Mouse (Mus musculus) embryonic facial prominence, embryonic 15.5 days (tissue): ENCODE data around the gene Ank3. TPM values are rescaled to one million over a fixed set of nuclear protein-coding genes. Genes with fewer than 3 reads are reported as not detected.

Experiments
- ATAC-seq: fragments of 200-750 bp; cut with Nextera tagmentation; 2 replicates; pipeline ENCODE4 v1.8.0; 2017; ENCODE audit warnings: low read depth, moderate TSS enrichment; ENCODE audit not compliant: insufficient number of reproducible peaks, low FRiP score, low TSS enrichment
- H3K27ac ChIP-seq: fragments of 300-500 bp; sonication (generic); replicated peaks from 2 replicates; pipeline ENCODE4 v1.5.1; 2015; ENCODE audit warnings: mild to moderate bottlenecking, inconsistent platforms
- H3K27me3 ChIP-seq: fragments of 300-500 bp; sonication (generic); 2 replicates; pipeline ENCODE4 v1.6.1; 2015; ENCODE audit warnings: inconsistent platforms
- H3K36me3 ChIP-seq: fragments of 300-500 bp; sonication (generic); 2 replicates; pipeline ENCODE4 v1.6.1; 2015; ENCODE audit warnings: mild to moderate bottlenecking, inconsistent platforms
- H3K4me1 ChIP-seq: fragments of 300-500 bp; sonication (generic); 2 replicates; pipeline ENCODE4 v1.6.1; 2015; ENCODE audit warnings: inconsistent platforms
- H3K4me2 ChIP-seq: fragments of 300-500 bp; sonication (generic); replicated peaks from 2 replicates; pipeline ENCODE4 v1.6.1; 2015; ENCODE audit warnings: mild to moderate bottlenecking, inconsistent platforms
- H3K4me3 ChIP-seq: fragments of 300-500 bp; sonication (generic); replicated peaks from 2 replicates; pipeline ENCODE4 v1.5.1; 2015; ENCODE audit warnings: mild to moderate bottlenecking, inconsistent platforms
- H3K9ac ChIP-seq: fragments of 300-500 bp; sonication (generic); 2 replicates; pipeline ENCODE4 v1.6.1; 2015; ENCODE audit warnings: inconsistent platforms
- H3K9me3 ChIP-seq: fragments of 300-500 bp; sonication (generic); replicated peaks from 2 replicates; pipeline ENCODE4 v1.6.1; 2016; ENCODE audit warnings: inconsistent platforms
- WGBS: fragments of 180-500 bp; shearing (Covaris S2); methylation state at CpG from one replicate; pipeline ENCODE4 v1.1.7; 2015; 5-methylcytosine and 5-hydroxymethylcytosine counted together
- polyA plus RNA-seq: library from polyadenylated mRNA; unstranded; fragments of >200 nt; fragmentation: Nextera tagmentation; extraction: Ambion mirVana; gene quantifications from 2 replicates; pipeline ENCODE4 v1.2.1, GENCODE M21; 2015

The Ank3 gene
- polyA plus RNA-seq, 1 experiment from 2014 or later: 24.3 TPM

DNA sequence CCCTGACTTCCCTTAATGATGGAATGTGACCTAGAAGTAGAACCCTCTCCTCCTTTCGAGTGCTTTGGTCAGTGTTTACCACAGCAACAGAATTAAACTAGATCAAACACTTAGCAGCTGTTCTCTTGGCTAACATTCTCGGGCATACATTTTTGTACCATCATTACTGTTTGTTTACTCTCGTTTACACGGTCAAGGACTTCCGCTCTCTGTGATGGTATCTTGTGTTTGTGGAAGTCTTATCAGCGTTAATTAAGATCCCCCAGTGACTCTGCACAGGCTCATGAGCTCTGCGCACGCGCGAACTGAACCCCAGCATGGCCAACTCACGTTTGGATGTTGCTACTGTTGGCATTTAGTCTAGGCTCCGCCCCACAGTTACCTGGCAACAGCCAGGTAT lies 16.3 kb downstream of the Ank3 start:
- ATAC-seq: no peak
- Histone ChIP-seq H3K9ac (no peak overlapping the region), H3K27ac (no peak overlapping the region), H3K9me3 (no peaks in the 10 kb centered on the region), H3K4me1 (no peaks in the 10 kb centered on the region), H3K4me3 (no peak overlapping the region), H3K27me3 (no peaks in the 10 kb centered on the region), H3K36me3 (no peaks in the 10 kb centered on the region), H3K4me2 (no peak overlapping the region)
- 63% methylated on average over 12 of the region's 12 CpGs for WGBS

DNA sequence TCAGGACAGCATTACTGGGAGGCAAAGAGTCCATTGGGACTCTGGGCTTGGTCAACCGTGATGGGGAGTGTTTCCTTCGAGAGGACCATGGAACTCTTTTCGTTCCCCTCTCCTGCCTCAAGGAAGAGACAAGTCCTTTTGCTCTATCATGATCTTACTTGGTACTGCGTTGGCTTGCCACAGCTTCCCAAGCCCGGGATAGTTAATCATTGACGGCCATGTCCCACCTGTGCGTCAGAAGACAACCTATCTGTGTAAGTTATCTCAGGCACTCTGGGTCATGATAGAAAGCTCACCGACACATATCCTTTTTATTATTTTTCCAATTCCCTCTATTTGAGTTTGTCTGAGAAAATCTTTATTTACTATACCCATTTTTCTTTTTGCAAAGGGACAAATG lies 20.1 kb downstream of the Ank3 start:
- Histone ChIP-seq H3K9ac (no peak overlapping the region), H3K4me1 (no peaks in the 10 kb centered on the region), H3K4me2 (no peak overlapping the region), H3K9me3 (no peaks in the 10 kb centered on the region), H3K36me3 (no peaks in the 10 kb centered on the region), H3K27ac (no peak overlapping the region), H3K4me3 (no peak overlapping the region), H3K27me3 (no peaks in the 10 kb centered on the region)
- 85% methylated on average over 8 of the region's 8 CpGs for WGBS
- ATAC-seq: no peak

DNA sequence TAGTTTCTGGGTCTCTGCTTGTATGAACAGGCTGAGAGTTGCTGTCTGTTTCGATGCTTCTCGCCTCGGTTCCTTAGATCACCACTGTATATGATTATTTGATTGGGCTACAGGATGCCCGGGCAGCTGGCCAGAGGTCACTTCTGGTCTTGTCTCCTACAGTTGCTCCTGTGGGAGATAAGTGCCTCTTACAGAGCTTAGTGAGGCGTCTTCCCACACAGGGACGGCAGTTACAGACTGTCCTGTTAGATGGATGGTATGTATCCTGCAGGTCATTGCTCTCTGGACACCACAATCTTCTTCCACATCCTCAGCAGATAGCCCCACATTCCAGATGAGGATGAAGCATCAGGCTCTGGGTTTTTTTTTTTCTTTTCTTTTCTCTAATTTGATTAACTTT lies 21.7 kb downstream of the Ank3 start:
- Histone ChIP-seq H3K36me3 (no peaks in the 10 kb centered on the region), H3K4me1 (no peaks in the 10 kb centered on the region), H3K9ac (no peak overlapping the region), H3K4me3 (no peak overlapping the region), H3K4me2 (no peak overlapping the region), H3K27me3 (no peaks in the 10 kb centered on the region), H3K9me3 (no peaks in the 10 kb centered on the region), H3K27ac (no peak overlapping the region)
- 78% methylated on average over 6 of the region's 6 CpGs for WGBS
- no peak for ATAC-seq

DNA sequence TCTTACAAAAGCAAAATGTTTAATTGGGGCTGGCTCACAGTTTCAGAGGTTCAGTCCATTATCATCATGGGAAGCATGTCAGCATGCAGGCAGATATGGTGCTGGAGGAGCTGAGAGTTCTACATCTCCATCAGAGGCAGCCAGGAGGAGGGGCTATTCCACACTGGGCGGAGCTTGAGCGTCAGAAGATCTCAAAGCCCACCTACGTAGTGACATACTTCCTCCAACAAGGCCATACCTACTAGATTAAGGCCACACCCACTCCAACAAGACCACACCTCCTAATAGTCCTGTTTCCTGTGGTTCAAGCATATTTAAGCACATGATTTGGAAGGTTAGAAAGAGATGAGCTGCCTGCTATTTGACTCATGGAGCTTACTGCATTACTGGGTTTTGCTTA lies 25.5 kb downstream of the Ank3 start:
- Histone ChIP-seq H3K9ac (no peak overlapping the region), H3K4me2 (no peak overlapping the region), H3K4me1 (no peaks in the 10 kb centered on the region), H3K4me3 (no peak overlapping the region), H3K9me3 (no peaks in the 10 kb centered on the region), H3K27ac (no peak overlapping the region), H3K36me3 (no peaks in the 10 kb centered on the region), H3K27me3 (no peaks in the 10 kb centered on the region)
- ATAC-seq: no peak
- WGBS: 88% methylated on average over 3 of the region's 3 CpGs

DNA sequence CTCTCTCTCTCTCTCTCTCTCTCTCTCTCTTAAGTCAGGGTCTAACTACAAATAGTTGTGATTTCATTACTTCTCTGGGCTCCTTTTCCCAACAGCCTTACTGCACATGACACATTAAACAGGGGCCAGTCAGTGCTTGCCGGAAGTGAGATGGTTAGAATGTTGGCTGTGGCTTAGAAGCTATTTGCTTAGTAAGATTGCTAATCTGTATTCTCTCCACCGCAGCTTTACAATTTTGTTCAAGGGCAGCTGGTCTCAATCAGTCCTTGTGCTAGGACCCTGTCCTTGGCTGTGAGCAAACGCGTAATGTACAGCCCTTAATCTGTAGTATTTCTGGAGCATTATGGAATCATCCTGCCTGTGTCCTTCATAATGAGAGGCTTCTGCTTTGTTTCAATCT lies 31.6 kb downstream of the Ank3 start:
- ATAC-seq: no peak
- H3K9ac ChIP-seq: no peak overlapping the region
- no peak overlapping the region for H3K27ac ChIP-seq
- H3K27me3 ChIP-seq: no peaks in the 10 kb centered on the region
- H3K4me3 ChIP-seq: no peak overlapping the region
- no peaks in the 10 kb centered on the region for H3K36me3 ChIP-seq
- H3K9me3 ChIP-seq: no peaks in the 10 kb centered on the region
- H3K4me1 ChIP-seq: no peaks in the 10 kb centered on the region
- WGBS: 53% methylated on average over 4 of the region's 4 CpGs
- no peak overlapping the region for H3K4me2 ChIP-seq

DNA sequence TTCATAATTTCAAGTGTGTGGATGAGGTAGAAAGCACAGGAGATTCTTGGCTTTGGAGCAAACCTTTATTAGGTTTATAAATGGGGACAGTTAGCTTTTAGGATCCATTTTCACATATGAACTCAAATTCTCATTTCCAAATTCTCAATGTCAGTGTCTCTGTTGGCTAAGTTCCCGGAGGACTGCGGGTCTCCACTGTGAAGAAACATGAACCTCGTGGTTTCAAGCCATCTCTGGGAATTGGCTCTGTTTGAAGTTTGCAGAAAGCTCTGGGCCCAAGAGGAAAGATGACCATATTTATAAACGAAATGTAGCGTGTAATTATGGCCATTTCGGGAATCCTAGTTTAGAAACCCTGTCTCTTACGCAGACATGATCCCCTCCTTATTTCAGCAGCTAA lies 32.5 kb downstream of the Ank3 start:
- no peaks in the 10 kb centered on the region for H3K9me3 ChIP-seq
- H3K9ac ChIP-seq: no peak overlapping the region
- H3K4me3 ChIP-seq: no peak overlapping the region
- H3K27ac ChIP-seq: no peak overlapping the region
- no peak for ATAC-seq
- no peak overlapping the region for H3K4me2 ChIP-seq
- no peaks in the 10 kb centered on the region for H3K4me1 ChIP-seq
- no peaks in the 10 kb centered on the region for H3K36me3 ChIP-seq
- no peaks in the 10 kb centered on the region for H3K27me3 ChIP-seq
- 48% methylated on average over 7 of the region's 7 CpGs for WGBS

DNA sequence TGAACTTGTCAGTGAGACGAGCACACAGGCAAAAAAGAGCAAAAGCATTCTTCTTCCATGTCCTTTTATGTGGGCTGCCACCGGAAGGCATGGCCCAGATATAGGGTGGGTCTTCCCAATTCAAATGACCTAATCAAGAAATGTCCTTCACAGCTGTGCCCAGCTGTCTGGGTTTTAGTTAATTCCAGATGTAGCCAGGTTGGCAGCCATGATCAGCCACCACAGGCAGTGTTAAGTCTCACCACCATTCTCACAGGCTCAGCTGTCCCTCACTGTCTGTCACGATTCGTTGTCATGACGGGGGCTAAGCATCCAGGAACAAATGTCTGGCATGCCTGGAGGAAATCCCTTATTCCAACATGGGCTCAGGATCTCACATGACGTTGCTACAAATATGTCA lies 36.6 kb downstream of the Ank3 start:
- no peak overlapping the region; the same call in 1 of the 2 replicates for H3K27ac ChIP-seq
- no peaks in the 10 kb centered on the region for H3K4me1 ChIP-seq
- H3K27me3 ChIP-seq: no peaks in the 10 kb centered on the region
- H3K36me3 ChIP-seq: no peaks in the 10 kb centered on the region
- peak; percentile 58; the same call in 1 of the 2 replicates for ATAC-seq
- WGBS: 53% methylated on average over 6 of the region's 6 CpGs
- no peak overlapping the region for H3K4me2 ChIP-seq
- no peaks in the 10 kb centered on the region for H3K9me3 ChIP-seq
- H3K4me3 ChIP-seq: no peak overlapping the region
- H3K9ac ChIP-seq: no peak overlapping the region

DNA sequence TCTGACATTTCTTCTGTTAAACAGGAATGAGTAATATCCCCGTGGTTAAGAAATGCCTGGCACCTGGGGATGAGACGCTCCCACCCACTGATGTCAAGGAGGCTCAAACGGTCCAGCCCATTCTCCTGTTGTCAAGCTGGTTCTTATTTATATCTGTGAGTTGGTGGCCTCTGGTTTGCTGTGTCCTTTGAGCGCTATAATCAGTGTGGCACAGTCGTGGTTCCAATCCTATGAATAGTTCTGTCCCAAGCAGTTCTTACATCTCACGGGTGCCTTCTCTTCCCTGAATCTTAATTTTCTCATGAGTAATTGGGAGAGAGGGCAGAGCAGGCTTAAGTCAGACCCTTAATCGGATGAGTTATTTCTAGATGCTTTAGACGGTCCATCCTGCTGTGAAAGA lies 40.9 kb downstream of the Ank3 start:
- no peaks in the 10 kb centered on the region for H3K27me3 ChIP-seq
- H3K9ac ChIP-seq: no peak overlapping the region
- H3K4me2 ChIP-seq: no peak overlapping the region
- H3K9me3 ChIP-seq: no peaks in the 10 kb centered on the region
- 64% methylated on average over 8 of the region's 8 CpGs for WGBS
- no peak overlapping the region for H3K4me3 ChIP-seq
- H3K36me3 ChIP-seq: no peaks in the 10 kb centered on the region
- ATAC-seq: no peak
- H3K27ac ChIP-seq: no peak overlapping the region
- H3K4me1 ChIP-seq: no peaks in the 10 kb centered on the region

DNA sequence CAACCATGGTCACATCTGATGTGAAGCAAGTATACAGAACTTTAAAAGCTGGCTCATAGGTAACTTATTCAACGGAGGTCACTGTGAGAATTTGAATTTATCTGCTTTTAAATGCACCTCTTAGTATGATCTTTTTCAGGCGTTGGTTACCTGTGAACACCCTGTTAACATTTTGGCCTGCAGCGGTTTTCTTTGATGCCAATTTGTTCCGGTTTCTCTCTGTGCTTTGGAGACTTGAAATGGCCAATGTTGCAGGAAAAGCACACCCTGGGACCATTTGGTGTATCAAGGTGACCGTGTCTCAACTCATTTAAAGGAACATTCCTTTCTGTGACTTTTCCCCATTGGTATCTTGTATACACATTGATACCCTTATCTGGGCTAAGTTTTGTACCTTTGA lies 46.0 kb downstream of the Ank3 start:
- Histone ChIP-seq H3K4me1 (no peaks in the 10 kb centered on the region), H3K4me3 (no peak overlapping the region), H3K27ac (no peak overlapping the region), H3K9ac (no peak overlapping the region), H3K9me3 (no peaks in the 10 kb centered on the region), H3K4me2 (no peak overlapping the region), H3K36me3 (no peaks in the 10 kb centered on the region), H3K27me3 (no peaks in the 10 kb centered on the region)
- WGBS: 65% methylated on average over 5 of the region's 5 CpGs
- ATAC-seq: no peak

DNA sequence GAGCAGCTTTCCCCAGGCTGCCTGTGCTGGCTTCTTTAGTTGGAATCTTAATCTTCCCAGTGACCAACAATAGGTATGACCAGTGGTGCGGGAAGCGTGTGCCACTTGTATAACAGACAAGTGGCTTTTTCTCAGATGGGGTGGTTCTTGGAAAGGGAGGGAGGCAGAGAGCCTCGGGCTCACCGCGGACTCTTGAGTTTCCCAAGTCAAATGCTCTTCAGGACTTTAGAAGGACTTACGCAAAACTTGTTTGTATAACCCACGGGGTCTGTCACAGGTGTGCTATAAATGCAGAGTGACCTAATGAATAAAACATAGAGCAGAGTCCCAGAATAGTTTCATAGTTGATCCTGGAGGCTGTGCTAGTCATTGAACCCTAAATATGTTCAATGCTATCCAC lies 47.4 kb downstream of the Ank3 start:
- no peaks in the 10 kb centered on the region for H3K9me3 ChIP-seq
- H3K27me3 ChIP-seq: no peaks in the 10 kb centered on the region
- no peak overlapping the region for H3K27ac ChIP-seq
- ATAC-seq: no peak
- no peak overlapping the region for H3K4me3 ChIP-seq
- H3K4me2 ChIP-seq: no peak overlapping the region
- no peaks in the 10 kb centered on the region for H3K36me3 ChIP-seq
- 85% methylated on average over 7 of the region's 7 CpGs for WGBS
- no peak overlapping the region for H3K9ac ChIP-seq
- no peaks in the 10 kb centered on the region for H3K4me1 ChIP-seq

DNA sequence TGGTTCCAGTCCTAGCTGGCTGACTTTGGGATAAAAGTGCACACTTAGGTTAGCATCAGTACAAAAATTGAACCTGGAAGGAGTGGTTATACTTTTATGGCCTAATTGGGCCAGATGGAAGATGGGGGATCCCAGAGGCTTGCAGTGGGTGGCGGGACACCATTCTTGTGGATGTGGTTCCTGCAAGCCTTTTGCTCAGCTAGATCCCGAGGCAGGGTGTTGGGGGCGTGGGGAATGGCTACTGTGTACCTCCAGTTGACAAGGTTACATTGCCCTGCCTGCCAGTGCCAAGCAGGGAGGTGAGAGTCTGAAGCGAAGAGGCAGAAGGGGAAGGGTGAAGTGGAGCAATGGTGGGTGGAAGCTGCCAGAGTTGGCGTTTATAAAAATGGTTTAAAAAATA lies 48.0 kb downstream of the Ank3 start:
- Histone ChIP-seq H3K27ac (no peak overlapping the region), H3K36me3 (no peaks in the 10 kb centered on the region), H3K4me2 (no peak overlapping the region), H3K4me1 (no peaks in the 10 kb centered on the region), H3K4me3 (no peak overlapping the region), H3K9ac (no peak overlapping the region), H3K9me3 (no peaks in the 10 kb centered on the region), H3K27me3 (no peaks in the 10 kb centered on the region)
- WGBS: 86% methylated on average over 5 of the region's 5 CpGs
- ATAC-seq: no peak

DNA sequence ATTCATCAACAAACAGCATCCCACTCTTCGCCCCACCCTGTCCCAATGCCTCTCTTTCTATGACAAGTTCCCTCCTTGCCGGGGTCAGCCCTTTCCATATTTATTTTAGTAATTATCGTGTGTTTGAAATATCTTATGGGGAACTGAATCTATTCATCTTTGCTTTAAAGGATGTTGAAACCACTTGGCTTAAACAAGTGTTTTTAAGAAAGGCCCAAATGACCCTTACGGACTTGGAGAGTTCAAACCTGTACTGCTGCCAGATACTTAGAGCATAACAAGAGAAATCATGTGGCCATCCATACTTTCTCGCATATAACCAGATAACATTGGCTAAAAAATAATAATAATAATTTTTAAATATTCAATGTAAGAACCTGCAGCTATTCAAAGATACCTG lies 48.7 kb downstream of the Ank3 start:
- Histone ChIP-seq H3K4me1 (no peaks in the 10 kb centered on the region), H3K9ac (no peak overlapping the region), H3K4me2 (no peak overlapping the region), H3K4me3 (no peak overlapping the region), H3K36me3 (no peaks in the 10 kb centered on the region), H3K27me3 (no peaks in the 10 kb centered on the region), H3K9me3 (no peaks in the 10 kb centered on the region), H3K27ac (no peak overlapping the region)
- 87% methylated on average over 5 of the region's 5 CpGs for WGBS
- ATAC-seq: no peak
